Mouse (Mus musculus): ENCODE data around the gene Hoxb1. TPM values are rescaled to one million over a fixed set of nuclear protein-coding genes. Genes with fewer than 3 reads are reported as not detected.

The Hoxb1 gene
- total RNA-seq, 1 experiment from 2014 or later: not detected

- no peak for ATAC-seq (replicated peaks; ENCODE audit: low read depth, poor library complexity, severe bottlenecking)
These were observed 32.1 kb upstream of the Hoxb1 start for GRCm38 (mm10) chr11:96333241-96334001.

GRCm38 (mm10) chr11:96334002-96334364, 31.6 kb upstream of the Hoxb1 start:
- ATAC-seq (replicated peaks; ENCODE audit: low read depth, poor library complexity, severe bottlenecking): no peak

GRCm38 (mm10) chr11:96334998-96335397, 30.6 kb upstream of the Hoxb1 start:
- no peak for ATAC-seq (replicated peaks; ENCODE audit: low read depth, poor library complexity, severe bottlenecking)

- ATAC-seq (replicated peaks; ENCODE audit: low read depth, poor library complexity, severe bottlenecking): no peak
These were observed 29.0 kb upstream of the Hoxb1 start for GRCm38 (mm10) chr11:96336597-96336996.

GRCm38 (mm10) chr11:96337026-96337425, 28.5 kb upstream of the Hoxb1 start:
- ATAC-seq (replicated peaks; ENCODE audit: low read depth, poor library complexity, severe bottlenecking): no peak

GRCm38 (mm10) chr11:96338957-96339855, 26.3 kb upstream of the Hoxb1 start:
- no peak for ATAC-seq (replicated peaks; ENCODE audit: low read depth, poor library complexity, severe bottlenecking)

GRCm38 (mm10) chr11:96340698-96341365, 24.7 kb upstream of the Hoxb1 start:
- 0 out of 2 replicates have a peak, but pooled peaks have one; percentile 36 for ATAC-seq (replicated peaks; ENCODE audit: low read depth, poor library complexity, severe bottlenecking)

- ATAC-seq (replicated peaks; ENCODE audit: low read depth, poor library complexity, severe bottlenecking): no peak
These were observed 23.6 kb upstream of the Hoxb1 start for GRCm38 (mm10) chr11:96341701-96342575.

GRCm38 (mm10) chr11:96342576-96342930, 23.0 kb upstream of the Hoxb1 start:
- ATAC-seq (replicated peaks; ENCODE audit: low read depth, poor library complexity, severe bottlenecking): no peak

- no peak for ATAC-seq (replicated peaks; ENCODE audit: low read depth, poor library complexity, severe bottlenecking)
These were observed 22.3 kb upstream of the Hoxb1 start for GRCm38 (mm10) chr11:96343206-96343745.

- no peak for ATAC-seq (replicated peaks; ENCODE audit: low read depth, poor library complexity, severe bottlenecking)
These were observed 21.3 kb upstream of the Hoxb1 start for GRCm38 (mm10) chr11:96344061-96344877.

GRCm38 (mm10) chr11:96344878-96345159, 20.7 kb upstream of the Hoxb1 start:
- no peak for ATAC-seq (replicated peaks; ENCODE audit: low read depth, poor library complexity, severe bottlenecking)

- no peak for ATAC-seq (replicated peaks; ENCODE audit: low read depth, poor library complexity, severe bottlenecking)
These were observed 20.2 kb upstream of the Hoxb1 start for GRCm38 (mm10) chr11:96345220-96345892.

GRCm38 (mm10) chr11:96345893-96346806, 19.4 kb upstream of the Hoxb1 start:
- no peak for ATAC-seq (replicated peaks; ENCODE audit: low read depth, poor library complexity, severe bottlenecking)

- ATAC-seq (replicated peaks; ENCODE audit: low read depth, poor library complexity, severe bottlenecking): no peak
These were observed 18.5 kb upstream of the Hoxb1 start for GRCm38 (mm10) chr11:96346916-96347520.

- no peak for ATAC-seq (replicated peaks; ENCODE audit: low read depth, poor library complexity, severe bottlenecking)
These were observed 17.8 kb upstream of the Hoxb1 start for GRCm38 (mm10) chr11:96347717-96348116.

Measured in common myeloid progenitor, adult 5-6 weeks (primary cell).